Mouse (Mus musculus) urinary bladder, postnatal 4 days (tissue): ENCODE results near the gene Pold1.
A peak's percentile ranks its signal among the peaks of the same experiment; 100 is the strongest.

Experiments
- DNase-seq, 2 experiments: peaks; one replicate each; pipeline ENCODE4 v3.0.0; 2021 to 2022; ENCODE audit warnings: low spot score in 2 of 2

The Pold1 gene

GRCm38 (mm10) chr7:44486927-44487575 is 61.6 kb downstream of the Pold1 start:
- peak; percentile 13 to 54 for DNase-seq

- DNase-seq, result peak; percentile 9 to 36
Observed at GRCm38 (mm10) chr7:44485572-44486195, 63.0 kb downstream of the Pold1 start.

- DNase-seq, result peak; percentile 35 to 80
Observed at GRCm38 (mm10) chr7:44484841-44485571, 63.6 kb downstream of the Pold1 start.

GRCm38 (mm10) chr7:44484109-44484508 is 64.5 kb downstream of the Pold1 start:
- DNase-seq, result no peak

- no peak for DNase-seq
Observed at GRCm38 (mm10) chr7:44482836-44483435, 65.7 kb downstream of the Pold1 start.
